Mouse (Mus musculus): Measurements from ENCODE around the gene Foxl2. TPM values are rescaled to one million over a fixed set of nuclear protein-coding genes. Genes with fewer than 3 reads are reported as not detected.
A peak's percentile ranks its signal among the peaks of the same experiment; 100 is the strongest.

Gene Foxl2
- polyA plus RNA-seq, 1 experiment from 2014 or later: 0.43 TPM

DNA sequence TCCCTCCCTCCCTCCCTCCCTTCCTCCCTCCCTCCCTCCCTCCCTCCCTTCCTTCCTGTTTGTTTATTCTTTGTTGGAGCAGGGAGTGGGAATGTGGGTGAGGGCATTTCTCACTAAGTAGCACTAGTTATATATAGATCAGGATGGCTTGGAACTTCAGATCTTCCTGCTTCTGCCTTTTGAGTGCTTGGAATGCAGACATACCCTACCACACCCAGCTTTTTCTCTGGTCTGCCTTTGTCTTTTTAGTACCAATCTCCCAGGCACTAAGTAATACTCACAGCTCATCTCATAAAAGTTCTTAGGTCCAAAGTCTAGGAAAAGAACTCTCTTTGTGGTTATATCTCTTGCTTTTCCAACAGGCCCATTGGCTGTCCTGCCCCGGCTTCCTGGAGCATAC lies 21.0 kb downstream of the Foxl2 start:
- 93% methylated on average over 1 of the region's 1 CpGs for WGBS
- Histone ChIP-seq H3K27me3 (replicated peaks; ENCODE audit: control insufficient read depth, insufficient read depth, low read length) (peaks cover 42% of the 10 kb centered on the region), H3K36me3 (ENCODE audit: control insufficient read depth, insufficient read depth) (no peaks in the 10 kb centered on the region), H3K4me1 (replicated peaks; ENCODE audit: control insufficient read depth, insufficient read depth, low read length) (peaks cover 13% of the 10 kb centered on the region), H3K27ac (ENCODE audit: low read length) (no peak overlapping the region), H3K4me2 (ENCODE audit: low read length) (no peak overlapping the region), H3K9ac (replicated peaks; ENCODE audit: low read depth, low read length) (no peak overlapping the region), H3K9me3 (ENCODE audit: control insufficient read depth, low read length) (no peaks in the 10 kb centered on the region; the same call in 1 of the 2 replicates), H3K4me3 (replicated peaks; ENCODE audit: low read length) (no peak overlapping the region)
- no peak for ATAC-seq

DNA sequence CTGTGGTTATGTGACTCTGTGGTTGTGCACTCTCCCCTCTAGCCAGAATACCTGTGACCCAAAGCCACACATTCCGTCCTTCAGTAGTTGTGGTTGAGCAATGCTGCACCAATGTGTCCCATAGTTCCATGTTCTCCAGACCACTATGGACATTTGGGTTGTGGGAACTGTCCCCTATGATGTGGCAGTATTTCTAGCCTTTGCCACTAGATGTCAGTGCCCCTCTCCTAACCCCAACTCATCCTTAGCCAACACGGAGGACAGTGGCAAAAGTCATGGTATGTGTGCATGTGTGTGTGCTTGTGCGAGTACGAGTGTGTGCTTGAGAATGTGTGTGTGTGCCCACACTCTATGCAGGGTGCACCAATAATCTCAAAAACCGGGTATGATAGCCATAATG lies 21.4 kb downstream of the Foxl2 start:
- WGBS: 43% methylated on average over 5 of the region's 5 CpGs
- ATAC-seq: no peak
- peaks cover 39% of the 10 kb centered on the region for H3K27me3 ChIP-seq (replicated peaks; ENCODE audit: control insufficient read depth, insufficient read depth, low read length)
- H3K9ac ChIP-seq (replicated peaks; ENCODE audit: low read depth, low read length): no peak overlapping the region
- no peak overlapping the region for H3K27ac ChIP-seq (ENCODE audit: low read length)
- H3K4me3 ChIP-seq (replicated peaks; ENCODE audit: low read length): no peak overlapping the region
- no peak overlapping the region for H3K4me2 ChIP-seq (ENCODE audit: low read length)
- H3K36me3 ChIP-seq (ENCODE audit: control insufficient read depth, insufficient read depth): no peaks in the 10 kb centered on the region
- no peaks in the 10 kb centered on the region for H3K9me3 ChIP-seq (ENCODE audit: control insufficient read depth, low read length)
- peaks cover 13% of the 10 kb centered on the region for H3K4me1 ChIP-seq (replicated peaks; ENCODE audit: control insufficient read depth, insufficient read depth, low read length)

DNA sequence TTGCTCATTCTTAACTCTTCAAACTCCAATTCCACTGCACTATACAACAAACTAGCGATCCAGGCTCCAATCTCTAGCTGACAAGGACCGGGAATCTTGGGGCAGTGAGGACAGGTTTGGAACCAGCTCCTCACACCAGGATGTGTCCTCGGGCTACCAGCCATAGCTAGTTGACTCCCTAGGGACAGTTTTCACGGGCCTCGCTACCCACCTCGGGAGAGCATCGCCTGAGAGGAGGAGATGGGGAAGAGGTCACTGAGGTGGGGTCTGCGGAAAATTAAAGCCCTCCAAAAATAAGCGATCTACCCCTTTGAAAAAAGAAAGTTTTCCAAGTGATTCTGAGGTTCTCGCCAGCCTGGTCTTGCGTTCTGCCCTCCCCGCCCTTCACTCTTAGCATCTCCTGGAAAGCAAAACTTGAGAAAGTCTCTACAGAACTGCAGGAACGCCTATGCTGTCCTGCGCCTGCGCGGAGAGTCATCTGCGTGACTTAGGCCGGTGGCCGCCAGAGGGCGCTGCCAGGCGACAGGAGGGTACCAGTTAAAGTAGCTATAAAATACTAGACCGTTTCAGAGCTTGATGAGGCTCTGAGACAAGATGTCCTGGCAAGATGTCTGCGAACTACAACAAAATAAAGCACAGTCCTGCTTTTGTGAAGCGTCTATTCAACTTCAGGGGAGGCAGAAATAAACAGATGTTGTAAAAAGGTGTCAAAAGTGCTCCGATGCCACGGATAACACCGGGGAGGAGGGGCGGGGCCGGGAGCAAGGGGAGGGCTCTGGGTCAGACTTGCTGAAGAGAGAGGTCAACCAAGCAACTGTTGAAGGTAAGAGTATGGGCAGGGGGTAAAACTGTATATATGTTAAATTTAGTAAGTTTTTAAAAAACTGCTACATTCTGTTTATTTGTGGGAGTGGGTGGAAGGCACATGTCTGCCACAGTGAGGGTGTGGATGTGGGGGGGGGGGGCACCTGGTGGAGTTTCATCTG lies 24.6 kb downstream of the Foxl2 start:
- no peaks in the 10 kb centered on the region for H3K36me3 ChIP-seq (ENCODE audit: control insufficient read depth, insufficient read depth)
- peak; percentile 90 for ATAC-seq
- H3K4me1 ChIP-seq (replicated peaks; ENCODE audit: control insufficient read depth, insufficient read depth, low read length): peaks cover 7% of the 10 kb centered on the region
- H3K27me3 ChIP-seq (replicated peaks; ENCODE audit: control insufficient read depth, insufficient read depth, low read length): peaks cover 24% of the 10 kb centered on the region
- 4% methylated on average over 29 of the region's 29 CpGs for WGBS
- H3K9ac ChIP-seq (replicated peaks; ENCODE audit: low read depth, low read length): no peak overlapping the region
- H3K4me2 ChIP-seq (ENCODE audit: low read length): peak overlapping the region; percentile 51
- peak overlapping the region; percentile 34 for H3K4me3 ChIP-seq (replicated peaks; ENCODE audit: low read length)
- H3K9me3 ChIP-seq (ENCODE audit: control insufficient read depth, low read length): no peaks in the 10 kb centered on the region
- H3K27ac ChIP-seq (ENCODE audit: low read length): no peak overlapping the region

GRCm38 (mm10) chr9:98985800-98986475 lies 30.9 kb downstream of the Foxl2 start, which contains the start of gene Faim:
Faim (plus strand) TSS chr9:98986373.
- no peaks in the 10 kb centered on the region for H3K9me3 ChIP-seq (ENCODE audit: control insufficient read depth, low read length)
- H3K4me1 ChIP-seq (replicated peaks; ENCODE audit: control insufficient read depth, insufficient read depth, low read length): peaks cover 6% of the 10 kb centered on the region
- peak; percentile 99 for ATAC-seq
- peak within 1 kb of the TSS; percentile 87 for H3K9ac ChIP-seq (replicated peaks; ENCODE audit: low read depth, low read length)
- H3K36me3 ChIP-seq (ENCODE audit: control insufficient read depth, insufficient read depth): no peaks in the 10 kb centered on the region
- peak within 1 kb of the TSS; percentile 88 for H3K4me3 ChIP-seq (replicated peaks; ENCODE audit: low read length)
- peak within 1 kb of the TSS; percentile 71 for H3K4me2 ChIP-seq (ENCODE audit: low read length)
- H3K27ac ChIP-seq (ENCODE audit: low read length): peak within 1 kb of the TSS; percentile 61
- H3K27me3 ChIP-seq (replicated peaks; ENCODE audit: control insufficient read depth, insufficient read depth, low read length): peaks cover 4% of the 10 kb centered on the region; the same call in 1 of the 2 replicates
- WGBS: under 1% methylated on average over 45 of the region's 45 CpGs

GRCm38 (mm10) chr9:98986476-98987096 lies 31.5 kb downstream of the Foxl2 start:
- WGBS: under 1% methylated on average over 50 of the region's 50 CpGs
- H3K9ac ChIP-seq (replicated peaks; ENCODE audit: low read depth, low read length): peak overlapping the region; percentile 87
- peak; percentile 34; the same call in 1 of the 2 replicates for ATAC-seq
- peaks cover 6% of the 10 kb centered on the region for H3K4me1 ChIP-seq (replicated peaks; ENCODE audit: control insufficient read depth, insufficient read depth, low read length)
- H3K9me3 ChIP-seq (ENCODE audit: control insufficient read depth, low read length): no peaks in the 10 kb centered on the region
- peaks cover 4% of the 10 kb centered on the region; the same call in 1 of the 2 replicates for H3K27me3 ChIP-seq (replicated peaks; ENCODE audit: control insufficient read depth, insufficient read depth, low read length)
- H3K27ac ChIP-seq (ENCODE audit: low read length): no peak overlapping the region; the same call in 1 of the 2 replicates
- H3K36me3 ChIP-seq (ENCODE audit: control insufficient read depth, insufficient read depth): no peaks in the 10 kb centered on the region
- H3K4me2 ChIP-seq (ENCODE audit: low read length): peak overlapping the region; percentile 71
- peak overlapping the region; percentile 88 for H3K4me3 ChIP-seq (replicated peaks; ENCODE audit: low read length)

DNA sequence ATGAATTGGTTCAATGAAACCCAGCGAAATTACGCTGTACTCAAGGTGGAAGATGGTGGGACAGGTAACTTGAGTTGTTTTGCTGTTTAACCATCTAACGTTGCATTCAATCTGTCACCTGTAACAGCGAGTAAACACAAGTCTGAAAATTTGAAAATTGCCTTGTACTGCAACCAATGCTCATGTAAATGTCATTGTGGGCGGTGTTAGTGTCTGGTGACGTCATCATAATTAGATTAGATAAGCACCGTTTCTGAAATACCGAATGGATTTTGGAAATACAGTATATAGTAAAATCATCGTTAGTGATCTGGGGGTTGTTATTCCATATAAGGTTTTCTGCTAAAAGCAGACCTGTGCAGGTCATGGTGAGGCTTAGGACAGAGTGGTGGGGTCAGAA lies 32.0 kb downstream of the Foxl2 start:
- 44% methylated on average over 9 of the region's 9 CpGs for WGBS
- H3K36me3 ChIP-seq (ENCODE audit: control insufficient read depth, insufficient read depth): no peaks in the 10 kb centered on the region
- peaks cover 6% of the 10 kb centered on the region for H3K4me1 ChIP-seq (replicated peaks; ENCODE audit: control insufficient read depth, insufficient read depth, low read length)
- H3K9ac ChIP-seq (replicated peaks; ENCODE audit: low read depth, low read length): peak overlapping the region; percentile 87
- H3K4me2 ChIP-seq (ENCODE audit: low read length): peak overlapping the region; percentile 71
- H3K27ac ChIP-seq (ENCODE audit: low read length): no peak overlapping the region
- peak overlapping the region; percentile 88 for H3K4me3 ChIP-seq (replicated peaks; ENCODE audit: low read length)
- no peaks in the 10 kb centered on the region for H3K9me3 ChIP-seq (ENCODE audit: control insufficient read depth, low read length)
- peaks cover 4% of the 10 kb centered on the region; the same call in 1 of the 2 replicates for H3K27me3 ChIP-seq (replicated peaks; ENCODE audit: control insufficient read depth, insufficient read depth, low read length)
- no peak for ATAC-seq

GRCm38 (mm10) chr9:98994103-98994502 lies 39.0 kb downstream of the Foxl2 start:
- 84% methylated on average over 4 of the region's 4 CpGs for WGBS
- Histone ChIP-seq H3K9ac (replicated peaks; ENCODE audit: low read depth, low read length) (no peak overlapping the region), H3K4me3 (replicated peaks; ENCODE audit: low read length) (no peak overlapping the region), H3K4me2 (ENCODE audit: low read length) (no peak overlapping the region), H3K4me1 (replicated peaks; ENCODE audit: control insufficient read depth, insufficient read depth, low read length) (no peaks in the 10 kb centered on the region), H3K9me3 (ENCODE audit: control insufficient read depth, low read length) (no peaks in the 10 kb centered on the region), H3K27ac (ENCODE audit: low read length) (no peak overlapping the region), H3K36me3 (ENCODE audit: control insufficient read depth, insufficient read depth) (peaks cover 11% of the 10 kb centered on the region; the same call in 1 of the 2 replicates), H3K27me3 (replicated peaks; ENCODE audit: control insufficient read depth, insufficient read depth, low read length) (no peaks in the 10 kb centered on the region)
- no peak for ATAC-seq

GRCm38 (mm10) chr9:98999881-99000339 lies 44.8 kb downstream of the Foxl2 start:
- no peak overlapping the region for H3K4me2 ChIP-seq (ENCODE audit: low read length)
- WGBS: 65% methylated on average over 9 of the region's 9 CpGs
- no peak overlapping the region for H3K4me3 ChIP-seq (replicated peaks; ENCODE audit: low read length)
- H3K27me3 ChIP-seq (replicated peaks; ENCODE audit: control insufficient read depth, insufficient read depth, low read length): no peaks in the 10 kb centered on the region
- H3K9ac ChIP-seq (replicated peaks; ENCODE audit: low read depth, low read length): no peak overlapping the region
- H3K9me3 ChIP-seq (ENCODE audit: control insufficient read depth, low read length): no peaks in the 10 kb centered on the region
- no peak overlapping the region for H3K27ac ChIP-seq (ENCODE audit: low read length)
- ATAC-seq: peak; percentile 62; the same call in 1 of the 2 replicates
- peaks cover 23% of the 10 kb centered on the region for H3K36me3 ChIP-seq (ENCODE audit: control insufficient read depth, insufficient read depth)
- H3K4me1 ChIP-seq (replicated peaks; ENCODE audit: control insufficient read depth, insufficient read depth, low read length): no peaks in the 10 kb centered on the region
